Mouse (Mus musculus) heart, adult 18-20 months (tissue): ENCODE measurements around the gene Gm14406. TPM values are rescaled to one million over a fixed set of nuclear protein-coding genes. Genes with fewer than 3 reads are reported as not detected.
"Not testable (repeated sequence)": the region's sequence is repeated elsewhere in the genome, so short reads cannot be mapped to it uniquely, and the experiment has no call there.

Source experiments
- DNase-seq, 2 experiments: peaks; one replicate each; pipeline ENCODE4 v3.0.0; 2021 to 2022; ENCODE audit warnings: mixed read lengths in 1 of 2
- long read RNA-seq, 2 experiments: library from polyadenylated mRNA; stranded (forward); transcript quantifications; one replicate each; pipeline ENCODE4 v2.0.0; 2021
- total RNA-seq, 2 experiments: library from RNA; stranded (reverse); gene quantifications; 2 replicates each; pipeline ENCODE4 v1.2.3; 2021

Gm14406 gene
- not detected for total RNA-seq
- long read RNA-seq, experiment 1, partial matches to known transcripts: 0 of 1 reads
- long read RNA-seq, experiment 1, other reads (novel, unspliced or antisense): 1 of 1 reads
- long read RNA-seq, experiment 2: 0 reads

- DNase-seq: not testable (repeated sequence)
Observed at GRCm38 (mm10) chr2:177577998-177578397, at the start of gene Gm14406. Gene Gm14406 (minus strand): TSS chr2:177578210.

GRCm38 (mm10) chr2:177575141-177575540 lies 2.9 kb downstream of the Gm14406 start:
- DNase-seq: not testable (repeated sequence)

GRCm38 (mm10) chr2:177559365-177559764 lies 18.6 kb downstream of the Gm14406 start:
- DNase-seq: not testable (repeated sequence)

GRCm38 (mm10) chr2:177555261-177555660 lies 22.7 kb downstream of the Gm14406 start:
- DNase-seq: not testable (repeated sequence)

- DNase-seq: not testable (repeated sequence)
Observed at GRCm38 (mm10) chr2:177537717-177538116, 40.3 kb downstream of the Gm14406 start.

- not testable (repeated sequence) for DNase-seq
Observed at GRCm38 (mm10) chr2:177537141-177537540, 40.9 kb downstream of the Gm14406 start.

GRCm38 (mm10) chr2:177535876-177536275 lies 42.1 kb downstream of the Gm14406 start:
- DNase-seq: no peak

GRCm38 (mm10) chr2:177524171-177524570 lies 53.8 kb downstream of the Gm14406 start:
- not testable (repeated sequence) for DNase-seq

GRCm38 (mm10) chr2:177523674-177524073 lies 54.3 kb downstream of the Gm14406 start:
- not testable (repeated sequence) for DNase-seq

- DNase-seq: no peak
Observed at GRCm38 (mm10) chr2:177523061-177523460, 54.9 kb downstream of the Gm14406 start.

- no peak for DNase-seq
Observed at GRCm38 (mm10) chr2:177520035-177520434, 58.0 kb downstream of the Gm14406 start.

Other genes starting within 250 kb of the Gm14406 start
- 10 to 100 TPM; 13.6 to 16.1 TPM for gene Gm14418, start 179.9 kb downstream of the Gm14406 start, total RNA-seq
- 100 to 1,000 TPM; 465 to 482 TPM for gene Zfp970, start 113.5 kb downstream of the Gm14406 start, total RNA-seq
- 10 to 100 TPM; 79.4 to 81.1 TPM for gene Gm14403, start 80.0 kb downstream of the Gm14406 start, total RNA-seq
- gene Gm14322, start 181.1 kb upstream of the Gm14406 start, total RNA-seq: 10 to 100 TPM; 17.0 to 20.9 TPM